Mouse (Mus musculus) C2C12 (cell line): ENCODE results near the gene Prdx1.
A peak's percentile ranks its signal among the peaks of the same experiment; 100 is the strongest.

Experiments used
- CEBPB ChIP-seq: IDR thresholded peaks from one replicate; pipeline ENCODE4 v1.6.1; 2011; ENCODE audit warnings: low read depth, mild to moderate bottlenecking, control low read depth, moderate library complexity
- CTCF ChIP-seq: IDR thresholded peaks from one replicate; pipeline ENCODE4 v1.5.1; 2011; ENCODE audit not compliant: control insufficient read depth, insufficient read depth, insufficient read length
- FOSL1 ChIP-seq: IDR thresholded peaks from one replicate; pipeline ENCODE4 v1.8.0; 2011; ENCODE audit warnings: mild to moderate bottlenecking, low read length; ENCODE audit not compliant: poor library complexity, insufficient read depth, severe bottlenecking
- MAX ChIP-seq: IDR thresholded peaks from one replicate; pipeline ENCODE4 v1.6.1; 2011; ENCODE audit warnings: mild to moderate bottlenecking, control low read depth
- USF1 ChIP-seq: IDR thresholded peaks from one replicate; pipeline ENCODE4 v1.6.1; 2011; ENCODE audit warnings: low read depth, mild to moderate bottlenecking, control low read depth, moderate library complexity

DNA sequence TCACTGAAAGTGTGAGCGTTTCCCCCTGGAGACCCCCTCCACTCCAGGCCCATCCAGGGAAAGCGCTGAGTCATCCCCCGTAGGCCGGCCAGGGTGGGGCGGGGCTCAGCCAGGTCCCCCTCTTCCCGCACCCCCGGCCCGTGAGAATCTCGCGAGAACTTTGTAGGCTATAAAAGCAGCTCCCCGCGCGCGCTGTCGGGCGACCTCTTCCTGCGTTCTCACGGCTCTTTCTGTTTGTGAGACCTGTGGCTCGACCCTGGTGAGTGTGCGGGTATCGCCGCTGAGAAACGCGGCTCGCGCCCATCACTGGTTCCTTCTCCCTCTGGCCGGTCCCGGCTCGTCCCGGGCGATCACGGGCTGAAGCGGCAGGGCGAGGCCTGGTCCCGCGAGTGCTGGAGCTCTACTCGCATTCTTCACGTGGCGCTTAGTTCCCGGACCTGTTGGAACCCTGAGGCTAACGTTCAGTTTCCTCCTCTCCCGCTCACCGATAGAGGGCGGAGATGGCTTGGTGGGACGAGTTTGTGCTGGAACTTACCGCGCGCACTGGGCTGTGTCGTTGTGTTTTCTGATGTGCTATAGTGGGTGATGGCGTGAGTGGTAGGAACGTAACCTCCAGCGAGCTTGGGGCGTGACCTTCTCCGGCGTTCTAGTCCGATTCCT, at the start of gene Prdx1:
- TF ChIP-seq CEBPB (no peak), CTCF (peak; percentile 39), MAX (peak; percentile 53), FOSL1 (no peak), USF1 (peak; percentile 28)
